Mouse (Mus musculus) embryonic facial prominence, embryonic 15.5 days (tissue): ENCODE results near the gene Fbll1. TPM values are rescaled to one million over a fixed set of nuclear protein-coding genes. Genes with fewer than 3 reads are reported as not detected.
"Not testable (repeated sequence)": the region's sequence is repeated elsewhere in the genome, so short reads cannot be mapped to it uniquely, and the experiment has no call there.

Source experiments
- ATAC-seq: fragments of 200-750 bp; cut with Nextera tagmentation; 2 replicates; pipeline ENCODE4 v1.8.0; 2017; ENCODE audit warnings: low read depth, moderate TSS enrichment; ENCODE audit not compliant: insufficient number of reproducible peaks, low FRiP score, low TSS enrichment
- H3K27ac ChIP-seq: fragments of 300-500 bp; sonication (generic); replicated peaks from 2 replicates; pipeline ENCODE4 v1.5.1; 2015; ENCODE audit warnings: mild to moderate bottlenecking, inconsistent platforms
- H3K27me3 ChIP-seq: fragments of 300-500 bp; sonication (generic); 2 replicates; pipeline ENCODE4 v1.6.1; 2015; ENCODE audit warnings: inconsistent platforms
- H3K36me3 ChIP-seq: fragments of 300-500 bp; sonication (generic); 2 replicates; pipeline ENCODE4 v1.6.1; 2015; ENCODE audit warnings: mild to moderate bottlenecking, inconsistent platforms
- H3K4me1 ChIP-seq: fragments of 300-500 bp; sonication (generic); 2 replicates; pipeline ENCODE4 v1.6.1; 2015; ENCODE audit warnings: inconsistent platforms
- H3K4me2 ChIP-seq: fragments of 300-500 bp; sonication (generic); replicated peaks from 2 replicates; pipeline ENCODE4 v1.6.1; 2015; ENCODE audit warnings: mild to moderate bottlenecking, inconsistent platforms
- H3K4me3 ChIP-seq: fragments of 300-500 bp; sonication (generic); replicated peaks from 2 replicates; pipeline ENCODE4 v1.5.1; 2015; ENCODE audit warnings: mild to moderate bottlenecking, inconsistent platforms
- H3K9ac ChIP-seq: fragments of 300-500 bp; sonication (generic); 2 replicates; pipeline ENCODE4 v1.6.1; 2015; ENCODE audit warnings: inconsistent platforms
- H3K9me3 ChIP-seq: fragments of 300-500 bp; sonication (generic); replicated peaks from 2 replicates; pipeline ENCODE4 v1.6.1; 2016; ENCODE audit warnings: inconsistent platforms
- WGBS: fragments of 180-500 bp; shearing (Covaris S2); methylation state at CpG from one replicate; pipeline ENCODE4 v1.1.7; 2015; 5-methylcytosine and 5-hydroxymethylcytosine counted together
- polyA plus RNA-seq: library from polyadenylated mRNA; unstranded; fragments of >200 nt; fragmentation: Nextera tagmentation; extraction: Ambion mirVana; gene quantifications from 2 replicates; pipeline ENCODE4 v1.2.1, GENCODE M21; 2015

Fbll1 gene
- polyA plus RNA-seq, result 0.11 and 0.15 TPM in 2 replicates

DNA sequence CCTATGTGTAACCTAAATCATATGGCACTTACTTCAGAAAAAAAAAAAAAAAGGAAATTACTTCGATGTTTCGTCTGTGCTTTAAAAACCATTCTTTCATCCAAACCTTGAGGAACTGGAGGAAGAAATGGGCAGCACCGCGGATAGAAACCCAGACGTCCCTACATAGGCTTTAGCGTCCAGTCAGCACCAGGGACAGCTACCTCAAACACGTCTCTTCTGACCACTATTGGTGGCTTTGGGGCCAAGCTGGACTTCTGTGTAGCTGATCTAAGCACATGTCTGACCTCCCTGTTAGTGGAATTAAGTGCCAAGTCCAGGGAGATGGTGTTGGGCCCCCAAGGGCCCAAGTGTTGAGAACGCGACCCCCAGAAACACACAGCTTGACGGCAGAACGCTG lies at the start of gene Fbll1:
TSS of gene Fbll1 (minus strand) at position 11 of the 400 bp plus-strand sequence.
- WGBS, result 14% methylated on average over 11 of the region's 11 CpGs
- H3K9ac ChIP-seq, result no peak within 1 kb of the TSS
- ATAC-seq, result no peak

GRCm38 (mm10) chr11:35844299-35844698 lies 45.6 kb upstream of the Fbll1 start:
- WGBS, result 85% methylated on average over 9 of the region's 9 CpGs
- ATAC-seq, result no peak
- H3K4me3 ChIP-seq, result no peak overlapping the region
- H3K36me3 ChIP-seq, result no peaks in the 10 kb centered on the region
- H3K27ac ChIP-seq, result no peak overlapping the region
- H3K4me2 ChIP-seq, result no peak overlapping the region
- H3K4me1 ChIP-seq, result no peaks in the 10 kb centered on the region
- H3K9ac ChIP-seq, result no peak overlapping the region
- no peaks in the 10 kb centered on the region for H3K9me3 ChIP-seq
- H3K27me3 ChIP-seq, result no peaks in the 10 kb centered on the region

More for the DNA sequence above, at the start of gene Fbll1:
- H3K4me1 ChIP-seq, result peaks cover 12% of the 10 kb centered on the region
- no peaks in the 10 kb centered on the region for H3K9me3 ChIP-seq
- H3K36me3 ChIP-seq, result no peaks in the 10 kb centered on the region
- peak within 1 kb of the TSS; percentile 40 for H3K4me3 ChIP-seq
- H3K4me2 ChIP-seq, result peak within 1 kb of the TSS; percentile 65
- no peak within 1 kb of the TSS for H3K27ac ChIP-seq
- H3K27me3 ChIP-seq, result peaks cover 47% of the 10 kb centered on the region

- not testable (repeated sequence) for H3K27me3 ChIP-seq, H3K27ac ChIP-seq, H3K4me1 ChIP-seq, H3K9me3 ChIP-seq, ATAC-seq, H3K4me3 ChIP-seq, H3K9ac ChIP-seq, H3K4me2 ChIP-seq, H3K36me3 ChIP-seq
- WGBS, result 84% methylated on average over 4 of the region's 4 CpGs
These were observed 43.9 kb upstream of the Fbll1 start for GRCm38 (mm10) chr11:35842560-35842959.

GRCm38 (mm10) chr11:35841738-35842325 lies 43.1 kb upstream of the Fbll1 start:
- no peak overlapping the region for H3K4me2 ChIP-seq
- H3K27me3 ChIP-seq, result no peaks in the 10 kb centered on the region
- H3K9ac ChIP-seq, result no peak overlapping the region
- 0 out of 2 replicates have a peak, but pooled peaks cover 4% of the 10 kb centered on the region for H3K4me1 ChIP-seq
- no peaks in the 10 kb centered on the region for H3K36me3 ChIP-seq
- no peak overlapping the region for H3K27ac ChIP-seq
- no peak for ATAC-seq
- no peak overlapping the region for H3K4me3 ChIP-seq
- no peaks in the 10 kb centered on the region for H3K9me3 ChIP-seq
- WGBS, result 84% methylated on average over 21 of the region's 21 CpGs

DNA sequence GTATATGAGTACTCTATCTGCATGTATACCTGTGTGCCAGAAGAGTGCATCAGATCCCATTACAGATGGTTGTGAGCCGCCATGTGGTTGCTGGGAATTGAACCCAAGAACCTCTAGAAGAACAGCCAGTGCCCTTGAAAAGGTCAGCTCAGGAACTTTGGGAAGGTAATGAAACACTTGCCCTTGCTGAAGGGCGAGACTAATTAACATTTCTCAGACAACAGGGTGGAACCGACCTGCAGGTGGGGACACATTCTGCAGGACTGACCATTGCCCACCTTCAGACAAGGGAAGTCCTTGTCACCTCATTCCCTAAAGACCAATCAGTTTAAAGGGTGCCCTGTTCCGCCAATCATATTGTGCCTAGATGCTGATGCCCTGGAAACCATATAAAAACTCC lies 42.1 kb upstream of the Fbll1 start:
- ATAC-seq, H3K27me3 ChIP-seq: not testable (repeated sequence)
- 89% methylated on average over 4 of the region's 4 CpGs for WGBS

DNA sequence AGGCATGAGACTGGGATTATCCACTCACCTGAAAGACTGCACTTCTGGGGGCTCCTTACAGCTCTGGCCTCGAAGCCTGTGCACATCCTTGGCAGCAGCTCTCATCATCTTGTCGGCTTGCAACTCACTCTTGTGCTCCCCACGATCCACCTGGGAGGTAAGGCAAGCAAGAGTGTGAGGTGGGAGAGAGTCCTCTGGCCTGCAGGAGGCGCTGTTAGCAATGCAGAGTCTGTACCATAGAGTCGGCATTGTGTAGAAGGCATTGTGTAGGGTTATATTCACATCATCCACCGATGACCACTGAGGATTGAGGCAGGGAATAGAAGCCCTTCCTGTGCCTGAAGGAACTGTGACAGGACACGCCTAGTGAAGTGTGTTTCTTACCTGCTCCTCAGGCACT lies 41.6 kb upstream of the Fbll1 start:
- Histone ChIP-seq H3K4me1 (0 out of 2 replicates have a peak, but pooled peaks cover 4% of the 10 kb centered on the region), H3K9ac (no peak overlapping the region), H3K36me3 (no peaks in the 10 kb centered on the region), H3K9me3 (no peaks in the 10 kb centered on the region), H3K4me2 (no peak overlapping the region), H3K27me3 (no peaks in the 10 kb centered on the region), H3K27ac (no peak overlapping the region), H3K4me3 (no peak overlapping the region)
- ATAC-seq, result no peak
- WGBS, result 81% methylated on average over 7 of the region's 7 CpGs

More for the DNA sequence above, 42.1 kb upstream of the Fbll1 start:
- H3K4me3 ChIP-seq, H3K4me2 ChIP-seq, H3K4me1 ChIP-seq, H3K9ac ChIP-seq, H3K9me3 ChIP-seq, H3K27ac ChIP-seq, H3K36me3 ChIP-seq: not testable (repeated sequence)

DNA sequence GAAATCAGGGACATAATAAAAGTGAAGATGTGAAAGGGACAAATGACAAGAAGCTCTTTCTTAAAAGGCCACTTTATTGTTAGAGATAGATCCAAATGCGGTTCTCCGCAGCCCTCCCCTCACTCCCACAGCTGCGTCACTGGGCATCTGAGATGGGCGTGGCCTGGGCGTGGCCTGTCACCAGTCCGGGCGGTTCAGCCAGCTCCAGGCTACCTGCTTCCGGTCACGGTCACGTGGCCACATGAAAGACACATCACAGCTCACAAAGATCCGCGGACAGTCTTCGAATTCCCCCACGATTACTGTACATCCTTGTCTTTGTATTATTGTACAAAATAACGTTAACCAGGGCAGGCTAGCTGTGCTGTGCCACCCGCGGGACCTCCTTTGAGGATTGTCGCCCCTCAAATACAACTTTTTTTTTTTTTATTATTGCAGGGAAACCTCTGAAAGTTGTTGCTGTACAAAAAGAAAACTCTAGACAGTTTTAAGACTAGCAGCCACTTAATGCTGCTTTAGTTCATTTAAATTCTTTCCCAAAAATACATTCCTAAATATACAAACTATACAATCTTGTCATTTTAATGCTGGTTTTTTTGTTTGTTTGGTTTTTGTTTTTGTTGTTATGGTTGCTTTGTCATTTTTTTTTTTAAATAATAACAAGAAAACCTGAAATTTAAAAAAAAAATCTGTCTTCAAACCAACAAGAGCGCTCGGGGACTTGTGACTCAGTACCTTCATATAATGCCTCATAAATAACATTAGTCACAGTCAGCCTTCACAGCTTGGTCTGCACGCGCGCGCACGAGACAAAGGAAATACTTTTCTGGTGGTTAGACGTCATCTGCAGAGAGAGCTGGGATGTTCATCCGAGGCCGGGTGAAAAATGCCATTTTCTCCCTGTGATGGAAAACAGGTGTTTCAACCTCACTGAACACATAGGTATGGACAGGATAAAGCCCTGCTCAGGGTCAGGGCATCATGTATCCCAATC lies 40.0 kb upstream of the Fbll1 start:
- Histone ChIP-seq H3K27me3 (no peaks in the 10 kb centered on the region), H3K36me3 (no peaks in the 10 kb centered on the region), H3K4me2 (peak overlapping the region; percentile 64), H3K9ac (no peak overlapping the region), H3K4me1 (peaks cover 4% of the 10 kb centered on the region), H3K9me3 (no peaks in the 10 kb centered on the region), H3K4me3 (peak overlapping the region; percentile 38), H3K27ac (peak overlapping the region; percentile 31; the same call in 1 of the 2 replicates)
- WGBS, result 14% methylated on average over 28 of the region's 28 CpGs
- ATAC-seq, result peak; percentile 81

- H3K27me3 ChIP-seq, result no peaks in the 10 kb centered on the region
- peak overlapping the region; percentile 38; the same call in 1 of the 2 replicates for H3K4me3 ChIP-seq
- peaks cover 1% of the 10 kb centered on the region for H3K36me3 ChIP-seq
- H3K4me2 ChIP-seq, result peak overlapping the region; percentile 64
- H3K9me3 ChIP-seq, result no peaks in the 10 kb centered on the region
- H3K27ac ChIP-seq, result peak overlapping the region; percentile 31; the same call in 1 of the 2 replicates
- H3K4me1 ChIP-seq, result peaks cover 12% of the 10 kb centered on the region
- H3K9ac ChIP-seq, result no peak overlapping the region
- WGBS, result 70% methylated on average over 5 of the region's 5 CpGs
- no peak for ATAC-seq
These were observed 38.8 kb upstream of the Fbll1 start for GRCm38 (mm10) chr11:35837156-35838126.

GRCm38 (mm10) chr11:35834022-35834760 lies 35.5 kb upstream of the Fbll1 start, which contains the start of gene Rars:
TSS of gene Rars (minus strand) at chr11:35834506.
- H3K9ac ChIP-seq, result peak within 1 kb of the TSS; percentile 88
- 2% methylated on average over 46 of the region's 46 CpGs for WGBS
- no peaks in the 10 kb centered on the region for H3K27me3 ChIP-seq
- H3K4me2 ChIP-seq, result peak within 1 kb of the TSS; percentile 60
- peak within 1 kb of the TSS; percentile 97 for H3K4me3 ChIP-seq
- H3K4me1 ChIP-seq, result peaks cover 14% of the 10 kb centered on the region
- H3K27ac ChIP-seq, result peak within 1 kb of the TSS; percentile 66; the same call in 1 of the 2 replicates
- ATAC-seq, result peak; percentile 40; the same call in 1 of the 2 replicates
- peaks cover 28% of the 10 kb centered on the region for H3K36me3 ChIP-seq
- no peaks in the 10 kb centered on the region for H3K9me3 ChIP-seq

DNA sequence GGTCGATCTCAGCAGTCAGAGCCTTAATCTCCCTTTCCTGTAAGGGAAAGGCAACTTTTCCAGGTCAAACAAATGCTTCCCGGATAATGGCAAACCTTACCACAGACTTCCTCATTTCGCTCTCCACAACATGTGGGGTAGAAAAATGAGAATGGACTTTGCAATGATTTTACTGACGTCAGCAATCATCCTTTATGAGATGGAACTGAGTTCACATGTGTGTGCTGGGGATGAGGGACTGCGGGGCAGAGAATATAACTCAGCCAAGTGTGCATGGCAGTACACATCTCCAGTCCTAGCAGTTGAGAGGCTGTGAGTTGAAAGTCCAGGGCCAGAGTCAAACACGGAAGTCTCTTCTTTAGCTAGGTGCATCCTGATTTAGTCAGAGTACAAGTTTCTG lies 34.6 kb upstream of the Fbll1 start:
- no peak overlapping the region for H3K27ac ChIP-seq
- ATAC-seq, result no peak
- no peaks in the 10 kb centered on the region for H3K27me3 ChIP-seq
- H3K4me3 ChIP-seq, result peak overlapping the region; percentile 97
- no peak overlapping the region for H3K9ac ChIP-seq
- H3K36me3 ChIP-seq, result peaks cover 36% of the 10 kb centered on the region
- no peaks in the 10 kb centered on the region for H3K9me3 ChIP-seq
- H3K4me1 ChIP-seq, result peaks cover 11% of the 10 kb centered on the region
- H3K4me2 ChIP-seq, result peak overlapping the region; percentile 60
- 82% methylated on average over 6 of the region's 6 CpGs for whole genome bisulfite sequencing
